Mouse (Mus musculus): ENCODE results near the gene Setdb2.
"Not testable (repeated sequence)": the region's sequence is repeated elsewhere in the genome, so short reads cannot be mapped to it uniquely, and the experiment has no call there.

Setdb2 gene

GRCm38 (mm10) chr14:59440558-59441471 is at the start of gene Setdb2, which contains the start of gene Cab39l:
Gene Setdb2, minus strand, starts transcription at chr14:59440884.
Gene Cab39l, plus strand, starts transcription at chr14:59440972.
- DNase-seq (ENCODE audit: low spot score): peak; percentile 96

- no peak for DNase-seq (ENCODE audit: low spot score)
Observed at GRCm38 (mm10) chr14:59485247-59485810, 44.6 kb upstream of the Setdb2 start.

GRCm38 (mm10) chr14:59478699-59479098 is 38.0 kb upstream of the Setdb2 start:
- peak; percentile 15 for DNase-seq (ENCODE audit: low spot score)

DNA sequence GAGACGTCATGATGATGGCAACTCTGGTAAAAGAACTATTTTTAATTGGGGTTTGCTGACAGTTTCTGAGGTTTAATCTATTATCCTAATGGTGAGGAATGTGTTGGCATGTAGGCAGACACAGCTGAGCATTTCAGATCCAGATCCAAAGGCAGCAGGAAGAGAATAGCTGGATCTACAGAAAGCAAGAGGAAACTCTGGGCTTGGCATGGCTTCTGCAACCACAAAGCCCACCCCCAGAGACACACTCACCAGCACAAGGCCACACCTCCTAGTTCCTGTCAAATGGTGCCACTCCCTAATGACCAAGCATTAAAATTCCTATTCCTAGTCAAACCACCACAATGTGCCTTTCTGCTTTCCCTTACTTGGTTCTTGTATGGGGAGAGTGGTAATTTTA is 30.1 kb upstream of the Setdb2 start:
- DNase-seq (ENCODE audit: low spot score): no peak

GRCm38 (mm10) chr14:59467798-59468197 is 27.1 kb upstream of the Setdb2 start:
- peak; percentile 40 for DNase-seq (ENCODE audit: low spot score)

DNA sequence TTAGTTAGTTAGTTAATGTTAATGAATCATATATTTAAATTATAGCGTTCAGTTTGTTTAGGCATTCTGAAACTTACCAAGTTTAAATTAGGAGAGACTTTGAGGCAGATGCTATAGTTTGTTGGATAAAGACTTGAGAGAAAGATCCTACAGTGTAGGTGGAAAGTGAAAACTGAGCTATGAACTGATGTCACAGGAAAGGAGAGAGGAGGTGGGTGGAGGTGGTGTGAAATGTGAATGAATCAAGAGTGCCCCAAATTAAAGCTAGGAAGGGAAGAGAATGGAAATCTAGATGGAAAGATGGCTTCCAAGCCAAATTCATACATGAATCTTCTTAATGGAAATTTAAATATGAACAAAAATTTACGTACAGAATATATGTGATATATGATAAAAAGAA is 25.8 kb upstream of the Setdb2 start:
- DNase-seq (ENCODE audit: low spot score): no peak

DNA sequence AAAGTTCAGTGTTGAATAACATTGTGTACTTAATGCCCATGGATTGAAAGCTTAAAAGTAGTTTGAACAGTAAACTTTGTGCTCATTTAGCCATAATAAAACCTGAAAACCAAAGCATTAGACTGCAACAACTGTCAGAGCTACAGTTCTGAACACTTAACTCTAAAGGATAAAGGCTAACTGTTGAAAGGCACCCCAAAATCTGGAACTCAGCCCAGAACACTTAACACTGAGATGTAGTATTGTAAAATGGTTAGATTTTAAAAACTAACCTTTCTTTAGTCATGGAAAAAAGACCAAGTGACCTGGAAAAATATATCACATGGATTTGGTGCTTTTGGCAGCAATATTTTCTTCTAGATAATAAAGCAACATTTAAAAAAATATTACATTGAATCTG is 7.3 kb upstream of the Setdb2 start:
- DNase-seq (ENCODE audit: low spot score): no peak

GRCm38 (mm10) chr14:59445421-59445820 is 4.7 kb upstream of the Setdb2 start:
- DNase-seq (ENCODE audit: low spot score): no peak

DNA sequence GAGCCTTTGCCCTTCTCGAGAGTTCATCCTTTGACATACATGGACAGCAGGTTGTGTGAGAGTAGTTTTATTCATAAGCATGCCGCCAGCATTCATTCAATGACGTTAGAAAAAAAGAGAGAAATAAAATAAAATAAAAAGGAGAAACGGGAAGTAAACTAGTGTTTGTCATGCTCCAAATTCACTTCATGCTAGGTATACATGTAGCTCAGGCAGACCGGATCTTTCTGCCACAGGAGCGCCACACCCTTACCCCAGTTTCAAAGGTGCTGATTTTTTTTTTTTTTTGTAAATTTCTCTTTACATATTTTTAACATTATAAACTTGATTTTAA is 755 bp upstream of the Setdb2 start:
- DNase-seq (ENCODE audit: low spot score): no peak

DNA sequence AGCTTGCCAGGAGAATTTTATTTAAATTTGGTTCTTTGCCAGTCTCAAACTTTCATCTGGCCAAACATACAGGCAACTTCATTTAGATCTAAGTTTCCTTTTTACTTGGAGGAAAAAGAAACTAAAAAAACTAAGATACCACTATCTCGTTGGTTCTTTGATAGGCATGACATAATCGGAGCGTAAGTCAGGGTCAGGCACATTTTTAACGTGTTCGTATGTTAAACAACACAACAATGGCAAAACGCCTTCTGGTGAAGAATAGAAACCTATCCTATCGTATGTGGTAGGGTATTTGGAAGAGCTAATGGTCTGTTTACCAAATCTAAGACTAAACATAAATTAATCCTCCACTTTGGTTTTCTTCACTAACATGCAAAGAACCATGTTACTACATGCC is 645 bp downstream of the Setdb2 start:
- no peak for DNase-seq (ENCODE audit: low spot score)

GRCm38 (mm10) chr14:59438505-59438904 is 2.2 kb downstream of the Setdb2 start:
- DNase-seq (ENCODE audit: low spot score): no peak

DNA sequence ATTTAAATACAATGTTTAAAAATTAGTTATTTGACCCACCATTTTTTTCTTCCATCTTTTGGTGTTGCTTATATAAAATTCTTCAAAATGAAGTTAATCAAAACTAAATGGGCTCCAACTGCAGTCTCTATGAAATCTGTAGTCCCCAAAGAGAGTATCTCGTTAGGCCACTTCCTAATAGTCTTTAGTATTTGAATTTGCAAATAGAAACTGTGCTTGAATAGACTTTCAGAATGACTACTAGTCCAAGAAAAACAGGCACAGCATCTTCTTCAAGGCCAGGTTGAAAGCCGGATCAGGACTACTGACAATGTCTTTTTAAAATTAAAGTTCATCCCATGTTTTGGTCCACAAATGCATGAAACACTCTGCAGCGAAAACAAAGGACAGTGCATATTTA is 3.3 kb downstream of the Setdb2 start:
- DNase-seq (ENCODE audit: low spot score): no peak

DNA sequence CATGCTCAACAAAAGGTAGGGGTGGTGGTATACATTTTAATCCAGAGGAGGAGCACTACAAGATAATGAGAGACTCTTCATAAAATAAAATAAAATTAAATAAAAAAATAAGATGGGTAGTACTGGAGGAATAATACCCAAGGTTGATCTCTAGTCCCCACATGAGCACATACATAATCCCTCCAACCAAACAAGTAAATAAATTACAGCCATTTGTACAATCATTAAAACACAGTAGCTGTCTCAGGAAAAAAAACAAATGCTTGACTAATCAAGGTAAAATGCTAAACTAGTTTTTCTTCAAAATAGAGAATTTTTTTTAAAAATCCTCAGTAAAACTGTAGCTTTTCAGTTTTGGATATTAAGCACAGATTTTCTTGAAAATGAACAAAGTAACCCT is 5.5 kb downstream of the Setdb2 start:
- no peak for DNase-seq (ENCODE audit: low spot score)

DNA sequence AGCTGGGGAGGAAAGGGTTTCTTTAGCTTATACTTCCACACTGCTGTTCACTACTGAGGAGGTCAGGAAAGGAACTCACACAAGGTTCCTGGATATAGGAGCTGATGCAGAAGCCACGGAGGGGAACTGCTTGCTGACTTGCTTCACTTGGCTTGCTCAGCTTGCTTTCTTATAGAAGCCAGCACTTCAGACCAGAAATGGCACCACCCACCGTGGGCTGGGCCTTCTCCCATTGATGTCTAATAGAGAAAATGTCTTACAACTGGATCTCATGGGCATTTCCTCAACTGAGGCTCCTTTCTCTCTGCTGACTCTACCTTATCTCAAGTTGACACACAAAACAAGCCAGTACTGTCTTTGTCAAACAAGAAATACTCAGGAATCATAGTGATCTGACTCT is 6.8 kb downstream of the Setdb2 start:
- no peak for DNase-seq (ENCODE audit: low spot score)

- no peak for DNase-seq (ENCODE audit: low spot score)
Observed at GRCm38 (mm10) chr14:59430556-59430955, 10.1 kb downstream of the Setdb2 start.

GRCm38 (mm10) chr14:59422912-59423663 is 17.6 kb downstream of the Setdb2 start:
- DNase-seq (ENCODE audit: low spot score): no peak

- no peak for DNase-seq (ENCODE audit: low spot score)
Observed at GRCm38 (mm10) chr14:59418171-59418570, 22.5 kb downstream of the Setdb2 start.

DNA sequence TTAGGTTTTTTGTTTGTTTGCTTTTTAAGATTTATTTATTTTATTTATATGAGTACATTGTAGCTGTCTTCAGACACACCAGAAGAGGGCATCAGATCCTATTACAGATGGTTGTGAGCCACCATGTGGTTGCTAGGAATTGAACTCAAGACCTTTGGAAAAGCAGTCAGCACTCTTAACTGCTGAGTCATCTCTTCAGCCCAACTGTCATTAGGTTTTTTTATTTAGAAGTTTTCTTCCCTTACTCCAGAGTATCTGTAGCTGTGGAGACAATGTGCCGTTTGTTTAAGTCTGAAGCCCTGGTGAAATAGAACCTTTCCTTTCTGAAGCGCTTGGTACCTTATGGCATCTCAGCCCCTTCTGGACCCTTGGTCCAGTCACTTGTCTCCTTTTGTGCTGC is 25.7 kb downstream of the Setdb2 start:
- DNase-seq (ENCODE audit: low spot score): not testable (repeated sequence)

- DNase-seq (ENCODE audit: low spot score): no peak
Observed at GRCm38 (mm10) chr14:59396999-59397398, 43.7 kb downstream of the Setdb2 start.

GRCm38 (mm10) chr14:59395281-59395680 is 45.4 kb downstream of the Setdb2 start, which contains the start of gene Phf11c:
Gene Phf11c, minus strand, starts transcription at chr14:59395381.
- no peak for DNase-seq (ENCODE audit: low spot score)

GRCm38 (mm10) chr14:59390181-59390580 is 50.5 kb downstream of the Setdb2 start:
- not testable (repeated sequence) for DNase-seq (ENCODE audit: low spot score)

- no peak for DNase-seq (ENCODE audit: low spot score)
Observed at GRCm38 (mm10) chr14:59389532-59389931, 51.2 kb downstream of the Setdb2 start.
